Mouse (Mus musculus): Measurements from ENCODE around the gene Fam161b. TPM values are rescaled to one million over a fixed set of nuclear protein-coding genes. Genes with fewer than 3 reads are reported as not detected.

Gene Fam161b
- 3.8 TPM in 2 replicates for polyA plus RNA-seq (2015; fragmentation: Nextera tagmentation; extraction: Ambion mirVana)

- H3K9me3 ChIP-seq: no peaks in the 10 kb centered on the region
- peak; percentile 98 for ATAC-seq (ENCODE audit: borderline replicate concordance, extremely low read depth, low FRiP score, low TSS enrichment)
- peak within 1 kb of the TSS; percentile 92 for H3K4me3 ChIP-seq
- H3K27ac ChIP-seq: peak within 1 kb of the TSS; percentile 48; the same call in 1 of the 2 replicates
- peak within 1 kb of the TSS; percentile 73 for H3K4me2 ChIP-seq
- no peaks in the 10 kb centered on the region for H3K27me3 ChIP-seq
- H3K36me3 ChIP-seq: no peaks in the 10 kb centered on the region
- H3K4me1 ChIP-seq: peaks cover 18% of the 10 kb centered on the region
- peak within 1 kb of the TSS; percentile 84 for H3K9ac ChIP-seq
- under 1% methylated on average over 51 of the region's 51 CpGs for WGBS
Measured at GRCm38 (mm10) chr12:84361555-84362489, at the start of gene Fam161b, which contains the start of gene Coq6. Gene Fam161b (minus strand): TSS chr12:84361833. Gene Coq6 (plus strand): TSS chr12:84361657.

GRCm38 (mm10) chr12:84408819-84409507 is 47.3 kb upstream of the Fam161b start, which contains the start of the genes Entpd5 and Bbof1:
Gene Entpd5 (minus strand): TSS chr12:84409029.
Gene Bbof1 (plus strand): TSS chr12:84409071.
- Histone ChIP-seq H3K27ac (peak within 1 kb of the TSS; percentile 77), H3K4me2 (peak within 1 kb of the TSS; percentile 95), H3K9me3 (no peaks in the 10 kb centered on the region), H3K4me3 (peak within 1 kb of the TSS; percentile 66), H3K27me3 (no peaks in the 10 kb centered on the region), H3K4me1 (peaks cover 7% of the 10 kb centered on the region), H3K36me3 (no peaks in the 10 kb centered on the region), H3K9ac (peak within 1 kb of the TSS; percentile 70)
- WGBS: 2% methylated on average over 63 of the region's 63 CpGs
- peak; percentile 93 for ATAC-seq (ENCODE audit: borderline replicate concordance, extremely low read depth, low FRiP score, low TSS enrichment)

- Histone ChIP-seq H3K9me3 (no peaks in the 10 kb centered on the region), H3K36me3 (no peaks in the 10 kb centered on the region), H3K4me3 (peak overlapping the region; percentile 66), H3K27ac (peak overlapping the region; percentile 77), H3K4me1 (peaks cover 7% of the 10 kb centered on the region), H3K27me3 (no peaks in the 10 kb centered on the region), H3K9ac (peak overlapping the region; percentile 70), H3K4me2 (peak overlapping the region; percentile 95)
- ATAC-seq (ENCODE audit: borderline replicate concordance, extremely low read depth, low FRiP score, low TSS enrichment): peak; percentile 74
- under 1% methylated on average over 50 of the region's 52 CpGs for WGBS
Measured at GRCm38 (mm10) chr12:84407874-84408818, 46.5 kb upstream of the Fam161b start.

GRCm38 (mm10) chr12:84407259-84407658 is 45.6 kb upstream of the Fam161b start:
- H3K4me3 ChIP-seq: no peak overlapping the region
- ATAC-seq (ENCODE audit: borderline replicate concordance, extremely low read depth, low FRiP score, low TSS enrichment): no peak
- no peak overlapping the region for H3K4me2 ChIP-seq
- no peaks in the 10 kb centered on the region for H3K36me3 ChIP-seq
- no peaks in the 10 kb centered on the region for H3K9me3 ChIP-seq
- peaks cover 7% of the 10 kb centered on the region for H3K4me1 ChIP-seq
- H3K27ac ChIP-seq: no peak overlapping the region
- no peaks in the 10 kb centered on the region for H3K27me3 ChIP-seq
- WGBS: 52% methylated on average over 4 of the region's 4 CpGs
- no peak overlapping the region for H3K9ac ChIP-seq

GRCm38 (mm10) chr12:84404541-84404940 is 42.9 kb upstream of the Fam161b start:
- no peaks in the 10 kb centered on the region for H3K9me3 ChIP-seq
- H3K4me1 ChIP-seq: peaks cover 7% of the 10 kb centered on the region
- no peaks in the 10 kb centered on the region for H3K36me3 ChIP-seq
- H3K27ac ChIP-seq: no peak overlapping the region
- H3K4me2 ChIP-seq: no peak overlapping the region
- H3K27me3 ChIP-seq: no peaks in the 10 kb centered on the region
- H3K4me3 ChIP-seq: no peak overlapping the region
- H3K9ac ChIP-seq: no peak overlapping the region
- ATAC-seq (ENCODE audit: borderline replicate concordance, extremely low read depth, low FRiP score, low TSS enrichment): no peak
- 85% methylated on average over 6 of the region's 6 CpGs for WGBS

- no peak overlapping the region for H3K9ac ChIP-seq
- H3K27ac ChIP-seq: no peak overlapping the region
- H3K4me1 ChIP-seq: peaks cover 4% of the 10 kb centered on the region
- no peaks in the 10 kb centered on the region for H3K36me3 ChIP-seq
- no peak overlapping the region for H3K4me3 ChIP-seq
- no peaks in the 10 kb centered on the region for H3K9me3 ChIP-seq
- ATAC-seq (ENCODE audit: borderline replicate concordance, extremely low read depth, low FRiP score, low TSS enrichment): no peak
- H3K4me2 ChIP-seq: no peak overlapping the region
- WGBS: 60% methylated on average over 9 of the region's 9 CpGs
- H3K27me3 ChIP-seq: no peaks in the 10 kb centered on the region
Measured at GRCm38 (mm10) chr12:84402923-84403322, 41.3 kb upstream of the Fam161b start.

- H3K4me3 ChIP-seq: no peak overlapping the region
- H3K4me2 ChIP-seq: no peak overlapping the region
- no peaks in the 10 kb centered on the region for H3K27me3 ChIP-seq
- H3K27ac ChIP-seq: no peak overlapping the region
- no peak for ATAC-seq (ENCODE audit: borderline replicate concordance, extremely low read depth, low FRiP score, low TSS enrichment)
- H3K36me3 ChIP-seq: no peaks in the 10 kb centered on the region
- H3K9ac ChIP-seq: no peak overlapping the region
- no peaks in the 10 kb centered on the region for H3K9me3 ChIP-seq
- no peaks in the 10 kb centered on the region; the same call in 1 of the 2 replicates for H3K4me1 ChIP-seq
- 24% methylated on average over 3 of the region's 3 CpGs for WGBS
Measured at GRCm38 (mm10) chr12:84400653-84401052, 39.0 kb upstream of the Fam161b start.

GRCm38 (mm10) chr12:84400068-84400467 is 38.4 kb upstream of the Fam161b start:
- Histone ChIP-seq H3K27ac (no peak overlapping the region), H3K27me3 (no peaks in the 10 kb centered on the region), H3K36me3 (no peaks in the 10 kb centered on the region), H3K4me3 (no peak overlapping the region), H3K9ac (no peak overlapping the region), H3K4me2 (no peak overlapping the region), H3K4me1 (no peaks in the 10 kb centered on the region; the same call in 1 of the 2 replicates), H3K9me3 (no peaks in the 10 kb centered on the region)
- 67% methylated on average over 3 of the region's 3 CpGs for WGBS
- ATAC-seq (ENCODE audit: borderline replicate concordance, extremely low read depth, low FRiP score, low TSS enrichment): no peak

GRCm38 (mm10) chr12:84399663-84400062 is 38.0 kb upstream of the Fam161b start:
- H3K27me3 ChIP-seq: no peaks in the 10 kb centered on the region
- no peak overlapping the region for H3K27ac ChIP-seq
- H3K4me3 ChIP-seq: no peak overlapping the region
- H3K9me3 ChIP-seq: no peaks in the 10 kb centered on the region
- H3K4me1 ChIP-seq: no peaks in the 10 kb centered on the region; the same call in 1 of the 2 replicates
- H3K36me3 ChIP-seq: no peaks in the 10 kb centered on the region
- 43% methylated on average over 9 of the region's 9 CpGs for whole genome bisulfite sequencing
- no peak overlapping the region for H3K9ac ChIP-seq
- no peak for ATAC-seq (ENCODE audit: borderline replicate concordance, extremely low read depth, low FRiP score, low TSS enrichment)
- no peak overlapping the region for H3K4me2 ChIP-seq

GRCm38 (mm10) chr12:84399135-84399534 is 37.5 kb upstream of the Fam161b start:
- H3K4me3 ChIP-seq: no peak overlapping the region
- no peak overlapping the region for H3K9ac ChIP-seq
- no peaks in the 10 kb centered on the region for H3K9me3 ChIP-seq
- H3K4me1 ChIP-seq: no peaks in the 10 kb centered on the region; the same call in 1 of the 2 replicates
- H3K36me3 ChIP-seq: no peaks in the 10 kb centered on the region
- H3K27ac ChIP-seq: no peak overlapping the region
- H3K27me3 ChIP-seq: no peaks in the 10 kb centered on the region
- WGBS: 66% methylated on average over 9 of the region's 9 CpGs
- no peak overlapping the region for H3K4me2 ChIP-seq
- ATAC-seq (ENCODE audit: borderline replicate concordance, extremely low read depth, low FRiP score, low TSS enrichment): no peak

GRCm38 (mm10) chr12:84398629-84399028 is 37.0 kb upstream of the Fam161b start:
- no peaks in the 10 kb centered on the region for H3K36me3 ChIP-seq
- no peak for ATAC-seq (ENCODE audit: borderline replicate concordance, extremely low read depth, low FRiP score, low TSS enrichment)
- WGBS: 65% methylated on average over 5 of the region's 5 CpGs
- H3K27me3 ChIP-seq: no peaks in the 10 kb centered on the region
- H3K4me3 ChIP-seq: no peak overlapping the region
- no peaks in the 10 kb centered on the region for H3K9me3 ChIP-seq
- H3K4me2 ChIP-seq: no peak overlapping the region
- no peaks in the 10 kb centered on the region; the same call in 1 of the 2 replicates for H3K4me1 ChIP-seq
- no peak overlapping the region for H3K9ac ChIP-seq
- no peak overlapping the region for H3K27ac ChIP-seq

Data from lung, embryonic 15.5 days (tissue).